Comparison of ENCODE assay signal across 9 mouse cellular contexts in the genomic region with DNA sequence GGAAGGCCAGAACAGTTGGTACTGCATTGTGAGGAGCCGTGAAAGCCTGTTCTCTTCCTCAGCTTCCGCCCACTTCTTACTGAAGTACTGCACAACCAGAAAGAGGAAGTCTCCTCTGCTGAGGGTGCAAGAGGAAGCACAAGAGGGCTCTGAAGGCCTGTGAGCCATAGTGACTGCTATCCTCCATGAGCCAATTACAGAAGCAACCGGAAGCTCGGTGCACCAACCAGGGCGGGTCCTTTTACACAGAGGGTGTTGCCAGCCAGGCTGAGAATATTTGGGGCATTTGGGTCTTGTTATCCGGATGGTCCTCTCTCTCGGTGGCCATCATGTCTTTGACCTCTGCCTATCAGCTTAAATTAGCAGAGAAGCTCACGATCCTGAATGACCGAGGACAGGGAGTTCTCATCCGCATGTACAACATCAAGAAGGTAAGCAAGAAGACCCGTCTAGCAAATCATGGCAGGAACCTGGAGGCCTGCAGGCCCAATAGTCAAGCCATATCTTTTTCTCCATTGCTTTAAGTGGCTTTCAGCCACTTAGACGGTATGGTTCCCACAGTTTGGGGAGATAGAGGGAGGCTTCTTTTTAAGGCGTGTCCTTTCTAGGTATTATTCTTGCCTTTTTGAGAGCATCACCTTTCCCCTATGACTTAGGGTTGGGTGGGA. TPM values are rescaled to one million over a fixed set of nuclear protein-coding genes. Genes with fewer than 3 reads are reported as not detected.
A peak's percentile ranks its signal among the peaks of the same experiment; 100 is the strongest.
DNase-seq lines count a peak whose midpoint lies in the region; ATAC-seq and TF ChIP-seq lines count a peak whose summit lies in the region.
"Had no signal": no experiment of that assay in that cellular context is flagged by ENCODE, and none has a peak within 500 bp of the region (broad histone marks: within the 10 kb centered on the region; RNA-seq: fewer than 3 reads in every experiment).

A gene (plus strand): TSS at position 244 of the 668 bp plus-strand sequence.

- peak within 1 kb of the TSS; percentile 0; the same call in 1 of the 2 replicates for H3K4me2 ChIP-seq in heart, embryonic 16.5 days (ENCODE audit: low read depth, low read length)
- H3K4me2 ChIP-seq in liver, postnatal 0 days (ENCODE audit: low read depth, low read length): peak within 1 kb of the TSS; percentile 58
- H3K4me2 ChIP-seq in intestine, embryonic 16.5 days (ENCODE audit: low read depth, low read length): no peak within 1 kb of the TSS
- no peak within 1 kb of the TSS for H3K4me2 ChIP-seq in forebrain, embryonic 13.5 days
- H3K4me2 ChIP-seq: neural tube, embryonic 12.5 days had no signal

- no peak within 1 kb of the TSS for H3K27ac ChIP-seq in heart, embryonic 10.5 days
- no peak within 1 kb of the TSS for H3K27ac ChIP-seq in heart, embryonic 16.5 days (ENCODE audit: low read length)
- H3K27ac ChIP-seq in liver, postnatal 0 days (ENCODE audit: low read depth): 0 out of 2 replicates have a peak within 1 kb of the TSS, but pooled peaks have one; percentile 30
- no peak within 1 kb of the TSS for H3K27ac ChIP-seq in intestine, embryonic 16.5 days (ENCODE audit: low read length)
- no peak within 1 kb of the TSS for H3K27ac ChIP-seq in forebrain, embryonic 13.5 days
- H3K27ac ChIP-seq: neural tube, embryonic 12.5 days had no signal

- peak; percentile 91 for ATAC-seq in G1E (ENCODE audit: extremely low read depth, insufficient number of reproducible peaks, low FRiP score, poor library complexity, severe bottlenecking)
- peak; percentile 60 for ATAC-seq in heart, embryonic 16.5 days (replicated peaks; ENCODE audit: extremely low read depth, insufficient read depth, low FRiP score)
- ATAC-seq in liver, postnatal 0 days: peak; percentile 95
- no peak for ATAC-seq in intestine, embryonic 16.5 days
- ATAC-seq in forebrain, embryonic 13.5 days: no peak

- 80% methylated on average over 13 of the region's 13 CpGs for WGBS in heart, embryonic 10.5 days
- WGBS in heart, embryonic 16.5 days: 78% methylated on average over 13 of the region's 13 CpGs
- 27% methylated on average over 13 of the region's 13 CpGs for WGBS in liver, postnatal 0 days (ENCODE audit: insufficient replicate concordance)
- 85% methylated on average over 13 of the region's 13 CpGs for WGBS in intestine, embryonic 16.5 days
- WGBS in forebrain, embryonic 13.5 days: 92% methylated on average over 13 of the region's 13 CpGs

- H3K9ac ChIP-seq in heart, embryonic 16.5 days (ENCODE audit: low read length): no peak within 1 kb of the TSS
- peak within 1 kb of the TSS; percentile 13; the same call in 1 of the 2 replicates for H3K9ac ChIP-seq in liver, postnatal 0 days (replicated peaks)
- no peak within 1 kb of the TSS for H3K9ac ChIP-seq in intestine, embryonic 16.5 days (ENCODE audit: low read depth, low read length)
- no peak within 1 kb of the TSS for H3K9ac ChIP-seq in forebrain, embryonic 13.5 days
- H3K9ac ChIP-seq: neural tube, embryonic 12.5 days had no signal

- no peak for TF ChIP-seq CTCF in G1E (IDR thresholded peaks at IDR 0.05; ENCODE audit: low read depth, low read length)
- TF ChIP-seq CTCF in liver, postnatal 0 days (IDR thresholded peaks at IDR 0.05; ENCODE audit: low read depth): no peak

- no peaks in the 10 kb centered on the region for H3K9me3 ChIP-seq in heart, embryonic 10.5 days
- no peaks in the 10 kb centered on the region for H3K9me3 ChIP-seq in G1E (replicated peaks)
- no peaks in the 10 kb centered on the region for H3K9me3 ChIP-seq in heart, embryonic 16.5 days (replicated peaks; ENCODE audit: control insufficient read depth, low read length)
- H3K9me3 ChIP-seq in liver, postnatal 0 days (ENCODE audit: low read length): no peaks in the 10 kb centered on the region
- no peaks in the 10 kb centered on the region for H3K9me3 ChIP-seq in intestine, embryonic 16.5 days (ENCODE audit: control insufficient read depth, low read length)
- no peaks in the 10 kb centered on the region for H3K9me3 ChIP-seq in forebrain, embryonic 13.5 days (replicated peaks)
- H3K9me3 ChIP-seq: neural tube, embryonic 12.5 days had no signal

- no peaks in the 10 kb centered on the region for H3K36me3 ChIP-seq in heart, embryonic 10.5 days
- peaks cover 6% of the 10 kb centered on the region for H3K36me3 ChIP-seq in G1E (replicated peaks)
- H3K36me3 ChIP-seq in heart, embryonic 16.5 days (ENCODE audit: control insufficient read depth, insufficient read depth): no peaks in the 10 kb centered on the region
- H3K36me3 ChIP-seq in liver, postnatal 0 days (replicated peaks; ENCODE audit: insufficient read depth, low read length): no peaks in the 10 kb centered on the region; the same call in 1 of the 2 replicates
- no peaks in the 10 kb centered on the region for H3K36me3 ChIP-seq in intestine, embryonic 16.5 days (ENCODE audit: control insufficient read depth, insufficient read depth, low read length)
- no peaks in the 10 kb centered on the region for H3K36me3 ChIP-seq in forebrain, embryonic 13.5 days (ENCODE audit: poor library complexity, severe bottlenecking)
- H3K36me3 ChIP-seq: neural tube, embryonic 12.5 days had no signal

- H3K4me1 ChIP-seq in heart, embryonic 10.5 days: no peaks in the 10 kb centered on the region
- H3K4me1 ChIP-seq in G1E (ENCODE audit: insufficient read depth, low read depth, low read length): peaks cover 8% of the 10 kb centered on the region
- no peaks in the 10 kb centered on the region for H3K4me1 ChIP-seq in heart, embryonic 16.5 days (ENCODE audit: control insufficient read depth, insufficient read depth, low read length)
- no peaks in the 10 kb centered on the region for H3K4me1 ChIP-seq in liver, postnatal 0 days (ENCODE audit: insufficient read depth)
- H3K4me1 ChIP-seq in intestine, embryonic 16.5 days (ENCODE audit: control insufficient read depth, insufficient read depth, low read length): no peaks in the 10 kb centered on the region
- H3K4me1 ChIP-seq in forebrain, embryonic 13.5 days: no peaks in the 10 kb centered on the region
- H3K4me1 ChIP-seq: neural tube, embryonic 12.5 days had no signal

- no peak for TF ChIP-seq EP300 in liver, postnatal 0 days (IDR thresholded peaks at IDR 0.05; ENCODE audit: low read depth)

- H3K4me3 ChIP-seq in heart, embryonic 10.5 days: no peak within 1 kb of the TSS
- peak within 1 kb of the TSS; percentile 60 for H3K4me3 ChIP-seq in G1E (ENCODE audit: low read depth, low read length)
- H3K4me3 ChIP-seq in heart, embryonic 16.5 days (ENCODE audit: low read length): peak within 1 kb of the TSS; percentile 37
- H3K4me3 ChIP-seq in liver, postnatal 0 days (ENCODE audit: low read depth, low read length): peak within 1 kb of the TSS; percentile 44
- H3K4me3 ChIP-seq in intestine, embryonic 16.5 days (ENCODE audit: low read length): no peak within 1 kb of the TSS
- H3K4me3 ChIP-seq in forebrain, embryonic 13.5 days: no peak within 1 kb of the TSS
- H3K4me3 ChIP-seq: neural tube, embryonic 12.5 days had no signal

- peak; percentile 99 for DNase-seq in heart, adult 11 months
- DNase-seq in heart, embryonic 10.5 days (ENCODE audit: low spot score): no peak
- peak; percentile 64 for DNase-seq in G1E (ENCODE audit: low spot score)
- peak; percentile 72 for DNase-seq in liver, postnatal 0 days
- DNase-seq in spleen, postnatal 14 days (ENCODE audit: low spot score in 2 of 2): peak; percentile 52 to 66

- H3K27me3 ChIP-seq in heart, embryonic 10.5 days (ENCODE audit: insufficient read depth, poor library complexity, severe bottlenecking): no peaks in the 10 kb centered on the region
- peaks cover 3% of the 10 kb centered on the region; the same call in 1 of the 2 replicates for H3K27me3 ChIP-seq in G1E (ENCODE audit: insufficient read depth, low read length)
- no peaks in the 10 kb centered on the region for H3K27me3 ChIP-seq in heart, embryonic 16.5 days (ENCODE audit: control insufficient read depth, insufficient read depth, low read length)
- no peaks in the 10 kb centered on the region for H3K27me3 ChIP-seq in liver, postnatal 0 days (ENCODE audit: insufficient read depth, low read length)
- no peaks in the 10 kb centered on the region for H3K27me3 ChIP-seq in intestine, embryonic 16.5 days (replicated peaks; ENCODE audit: control insufficient read depth, insufficient read depth, low read length)
- no peaks in the 10 kb centered on the region for H3K27me3 ChIP-seq in forebrain, embryonic 13.5 days
- H3K27me3 ChIP-seq: neural tube, embryonic 12.5 days had no signal

RNA-seq across cellular contexts. Expression of the gene that starts here (rescaled TPM):
- polyA plus RNA-seq in heart, embryonic 10.5 days (2016; fragmentation: Nextera tagmentation; extraction: Ambion mirVana): 1.00 and 2.2 TPM in 2 replicates
- total RNA-seq in G1E (2014; fragmentation: Nextera tagmentation): 11.6 and 12.6 TPM in 2 replicates
- total RNA-seq in G1E (2017): 21.1 and 21.5 TPM in 2 replicates
- 1.8 and 3.9 TPM in 2 replicates for polyA plus RNA-seq in G1E (2012)
- polyA plus RNA-seq in heart, embryonic 16.5 days (2015; fragmentation: Nextera tagmentation; extraction: Ambion mirVana): 3.6 and 7.0 TPM in 2 replicates
- 6.0 and 6.8 TPM in 2 replicates for polyA plus RNA-seq in liver, postnatal 0 days (2015; fragmentation: Nextera tagmentation; extraction: Ambion mirVana)
- 3.7 and 3.8 TPM in 2 replicates for polyA plus RNA-seq in intestine, embryonic 16.5 days (2015; fragmentation: Nextera tagmentation; extraction: Ambion mirVana)
- 1.0 and 1.2 TPM in 2 replicates for polyA plus RNA-seq in forebrain, embryonic 13.5 days (2015; fragmentation: Nextera tagmentation; extraction: Ambion mirVana)

Comparison
In these comparisons a context has a peak if more than half of its experiments do, and no peak if none do; other contexts are left out.
1. H3K4me3 ChIP-seq: peak in G1E (single experiment), heart, embryonic 16.5 days (single experiment) and liver, postnatal 0 days (single experiment); none in heart, embryonic 10.5 days (single experiment), intestine, embryonic 16.5 days (single experiment) and forebrain, embryonic 13.5 days (single experiment).
2. ATAC-seq: peak in G1E (single experiment), heart, embryonic 16.5 days (single experiment) and liver, postnatal 0 days (single experiment); none in intestine, embryonic 16.5 days (single experiment) and forebrain, embryonic 13.5 days (single experiment).
3. H3K4me2 ChIP-seq: peak in heart, embryonic 16.5 days (single experiment) and liver, postnatal 0 days (single experiment); none in intestine, embryonic 16.5 days (single experiment) and forebrain, embryonic 13.5 days (single experiment).